Mouse (Mus musculus): ENCODE measurements around the gene Aldh3a2.

DNA sequence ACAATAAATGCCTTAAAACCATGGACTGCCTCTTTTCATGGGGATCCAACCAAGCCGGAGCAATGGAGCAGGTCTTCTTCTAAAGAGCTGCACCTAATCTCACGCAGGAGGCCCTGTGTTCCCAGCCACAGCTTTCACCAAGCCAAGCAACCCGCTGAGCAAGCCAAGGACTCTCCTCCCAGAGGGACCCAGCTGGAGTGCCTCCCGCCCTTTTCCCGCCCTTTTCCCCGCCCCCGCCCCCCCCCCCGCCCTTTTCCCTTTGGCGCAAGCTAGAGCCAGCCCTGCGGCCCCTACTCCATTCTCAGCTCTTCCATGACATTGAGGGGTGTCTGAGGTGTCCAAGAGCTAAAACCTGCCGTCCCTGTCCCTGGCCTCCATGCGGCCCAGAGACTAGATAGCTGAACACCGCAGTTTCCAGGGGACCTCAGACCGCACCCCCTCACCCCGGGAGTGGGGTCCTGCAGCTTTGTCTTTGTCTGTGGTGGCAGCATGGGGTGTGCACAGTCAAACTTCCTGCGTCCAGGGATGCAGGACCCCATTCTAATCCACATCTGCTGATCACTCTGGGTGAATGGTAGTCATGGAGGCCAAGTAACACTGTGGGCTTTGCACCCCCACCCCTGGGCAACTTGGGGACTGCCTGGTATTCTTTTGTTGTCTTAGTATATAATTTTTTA, 33.6 kb upstream of the Aldh3a2 start:
- TF ChIP-seq CTCF (IDR thresholded peaks at IDR 0.05; ENCODE audit: low read depth) = no peak
- TF ChIP-seq EP300 (IDR thresholded peaks at IDR 0.05; ENCODE audit: low read depth) = no peak

Measured in liver, embryonic 14.5 days (tissue).